ENCODE assay signal across 45 mouse cellular contexts in the genomic region with DNA sequence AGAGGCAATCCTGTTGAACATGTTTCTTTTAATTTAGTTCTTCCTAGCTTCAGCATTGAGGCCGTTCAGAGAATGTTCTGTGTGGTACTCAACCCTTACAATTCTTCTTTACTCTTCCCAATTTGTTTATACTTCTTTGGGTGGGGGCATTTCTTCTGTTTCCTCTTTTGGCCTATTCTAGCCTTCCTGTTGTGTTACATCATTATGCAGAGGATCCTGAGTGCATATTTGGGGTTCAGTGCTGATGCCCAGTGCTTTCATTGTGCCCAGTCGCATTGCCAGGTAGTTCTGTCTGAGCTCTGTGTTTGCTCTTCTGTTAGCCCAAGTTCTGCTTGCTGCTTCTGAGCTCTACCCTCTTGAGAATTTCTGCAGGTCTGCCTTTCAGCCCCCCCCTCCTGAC. TPM values are rescaled to one million over a fixed set of nuclear protein-coding genes. Genes with fewer than 3 reads are reported as not detected.
"Had no signal": no experiment of that assay in that cellular context is flagged by ENCODE, and none has a peak within 500 bp of the region (broad histone marks: within the 10 kb centered on the region; RNA-seq: fewer than 3 reads in every experiment).

No protein-coding gene starts in this region.

- H3K9ac ChIP-seq: limb, embryonic 12.5 days; limb, embryonic 13.5 days; limb, embryonic 15.5 days; liver, embryonic 12.5 days; liver, embryonic 13.5 days; liver, embryonic 14.5 days; liver, embryonic 15.5 days; liver, postnatal 0 days; lung, embryonic 14.5 days; lung, embryonic 15.5 days; midbrain, embryonic 12.5 days; midbrain, embryonic 13.5 days; midbrain, embryonic 15.5 days; neural tube, embryonic 12.5 days had no signal

- H3K4me3 ChIP-seq: limb, embryonic 10.5 days; limb, embryonic 12.5 days; limb, embryonic 13.5 days; limb, embryonic 15.5 days; liver, embryonic 12.5 days; liver, embryonic 13.5 days; liver, embryonic 15.5 days; lung, embryonic 15.5 days; megakaryocyte, embryonic 14.5 days; midbrain, embryonic 10.5 days; midbrain, embryonic 12.5 days; midbrain, embryonic 13.5 days; midbrain, embryonic 15.5 days; myocyte; neural tube, embryonic 12.5 days had no signal

- H3K36me3 ChIP-seq: limb, embryonic 10.5 days; limb, embryonic 12.5 days; limb, embryonic 13.5 days; limb, embryonic 15.5 days; liver, embryonic 12.5 days; liver, embryonic 13.5 days; liver, embryonic 15.5 days; lung, embryonic 15.5 days; midbrain, embryonic 10.5 days; midbrain, embryonic 12.5 days; midbrain, embryonic 13.5 days; midbrain, embryonic 15.5 days; neural tube, embryonic 12.5 days had no signal

- H3K4me1 ChIP-seq: limb, embryonic 10.5 days; limb, embryonic 12.5 days; limb, embryonic 13.5 days; limb, embryonic 15.5 days; liver, embryonic 12.5 days; liver, embryonic 13.5 days; liver, embryonic 15.5 days; lung, embryonic 15.5 days; megakaryocyte, embryonic 14.5 days; midbrain, embryonic 10.5 days; midbrain, embryonic 12.5 days; midbrain, embryonic 13.5 days; midbrain, embryonic 15.5 days; neural tube, embryonic 12.5 days had no signal

- H3K27ac ChIP-seq: limb, embryonic 10.5 days; limb, embryonic 12.5 days; limb, embryonic 13.5 days; limb, embryonic 15.5 days; liver, embryonic 12.5 days; liver, embryonic 13.5 days; liver, embryonic 14.5 days; liver, embryonic 15.5 days; lung, embryonic 15.5 days; macrophage; midbrain, embryonic 10.5 days; midbrain, embryonic 12.5 days; midbrain, embryonic 13.5 days; midbrain, embryonic 15.5 days; neural tube, embryonic 12.5 days had no signal

- H3K9me3 ChIP-seq: limb, embryonic 10.5 days; limb, embryonic 12.5 days; limb, embryonic 13.5 days; limb, embryonic 15.5 days; liver, embryonic 13.5 days; liver, embryonic 15.5 days; lung, embryonic 15.5 days; megakaryocyte, embryonic 14.5 days had no signal

- ATAC-seq: liver, embryonic 12.5 days; liver, postnatal 0 days; lung, postnatal 0 days; midbrain, embryonic 13.5 days; midbrain, embryonic 15.5 days; midbrain, embryonic 16.5 days had no signal

- H3K27me3 ChIP-seq: limb, embryonic 12.5 days; limb, embryonic 13.5 days; limb, embryonic 15.5 days; liver, embryonic 12.5 days; liver, embryonic 13.5 days; liver, embryonic 15.5 days; lung, embryonic 15.5 days; megakaryocyte, embryonic 14.5 days; midbrain, embryonic 12.5 days; midbrain, embryonic 13.5 days; midbrain, embryonic 15.5 days; neural tube, embryonic 12.5 days had no signal

- H3K4me2 ChIP-seq: limb, embryonic 12.5 days; limb, embryonic 13.5 days; limb, embryonic 15.5 days; liver, embryonic 11.5 days; liver, embryonic 12.5 days; liver, embryonic 13.5 days; liver, embryonic 15.5 days; lung, embryonic 14.5 days; lung, embryonic 15.5 days; midbrain, embryonic 11.5 days; midbrain, embryonic 12.5 days; midbrain, embryonic 13.5 days; midbrain, embryonic 15.5 days; neural tube, embryonic 12.5 days had no signal

- DNase-seq: left cerebral cortex, postnatal 4 days; liver; liver, embryonic 13.5 days; liver, postnatal 0 days; lung, adult 18-20 months; lung, adult 2 months; lung, embryonic 14.5 days; lung, postnatal 10 days; lung, postnatal 14 days; lung, postnatal 36 days; lung, postnatal 4 days; midbrain, embryonic 14.5 days had no signal

RNA-seq across cellular contexts. Expression of gene Adam6b, which starts 13.1 kb away (rescaled TPM):
- total RNA-seq: left cerebral cortex, adult 8-10 months; left cerebral cortex, postnatal 10 days; left cerebral cortex, postnatal 14 days; left cerebral cortex, postnatal 25 days; left cerebral cortex, postnatal 36 days; left cerebral cortex, postnatal 4 days; liver, adult 2 months; megakaryocyte-erythroid progenitor cell, adult 5-6 weeks; midbrain, postnatal 0 days had no signal
- polyA plus RNA-seq: limb, embryonic 10.5 days; limb, embryonic 11.5 days; limb, embryonic 12.5 days; limb, embryonic 13.5 days; limb, embryonic 14.5 days; limb, embryonic 15.5 days; liver, adult 2 months; liver, embryonic 11.5 days; liver, embryonic 12.5 days; liver, embryonic 13.5 days; liver, embryonic 14.5 days; liver, embryonic 15.5 days; liver, embryonic 16.5 days; liver, postnatal 0 days; lung, embryonic 14.5 days; lung, embryonic 15.5 days; lung, embryonic 16.5 days; lung, postnatal 0 days; macrophage; midbrain, embryonic 10.5 days; midbrain, embryonic 11.5 days; midbrain, embryonic 12.5 days; midbrain, embryonic 13.5 days; midbrain, embryonic 14.5 days; midbrain, embryonic 15.5 days; midbrain, embryonic 16.5 days; midbrain, postnatal 0 days; myocyte; neural tube, embryonic 11.5 days; neural tube, embryonic 12.5 days had no signal
